ENCODE assay signal across 10 mouse cellular contexts in genomic region chr1:169166041-169166850, GRCm38 (mm10).
DNase-seq lines count a peak whose midpoint lies in the region; ATAC-seq and TF ChIP-seq lines count a peak whose summit lies in the region.
"Had no signal": no experiment of that assay in that cellular context is flagged by ENCODE, and none has a peak within 500 bp of the region (broad histone marks: within the 10 kb centered on the region; RNA-seq: fewer than 3 reads in every experiment).

No protein-coding gene starts in this region.

- no peaks in the 10 kb centered on the region for H3K4me1 ChIP-seq in midbrain, postnatal 0 days (ENCODE audit: insufficient read depth, low read length)

- 89% methylated on average over 5 of the region's 5 CpGs for WGBS in midbrain, postnatal 0 days

- no peak for ATAC-seq in erythroblast, adult 5-6 weeks (replicated peaks; ENCODE audit: low FRiP score, poor library complexity, severe bottlenecking)
- no peak for ATAC-seq in midbrain, postnatal 0 days (ENCODE audit: low FRiP score)
- ATAC-seq: Patski had no signal

- no peak for TF ChIP-seq CTCF in gastrocnemius, adult 2 months (IDR thresholded peaks at IDR 0.05)
- TF ChIP-seq CTCF in midbrain, postnatal 0 days (IDR thresholded peaks at IDR 0.05) = no peak

- intact Hi-C loops in gastrocnemius, adult 2 months (cut with DNase I) = no loop called here
- intact Hi-C loops in left cerebral cortex, postnatal 10 days (cut with DNase I) = no loop called here

- no peak overlapping the region for H3K9ac ChIP-seq in midbrain, postnatal 0 days (replicated peaks; ENCODE audit: low read length, poor library complexity, severe bottlenecking)

- H3K27ac ChIP-seq in gastrocnemius, adult 2 months = no peak overlapping the region
- H3K27ac ChIP-seq in midbrain, postnatal 0 days (ENCODE audit: low read depth, low read length) = no peak overlapping the region

- DNase-seq in gastrocnemius, adult 2 months = peak; percentile 14
- DNase-seq in gastrocnemius, postnatal 10 days = no peak
- DNase-seq in urinary bladder, postnatal 25 days (ENCODE audit: low spot score) = peak; percentile 7
- no peak for DNase-seq in urinary bladder, postnatal 10 days (ENCODE audit: low spot score)
- DNase-seq in kidney, postnatal 25 days = peak; percentile 26 to 32
- no peak for DNase-seq in left cerebral cortex, postnatal 10 days (ENCODE audit: extremely low spot score in 1 of 2, low spot score in 2 of 2)
- no peak for DNase-seq in midbrain, postnatal 0 days (ENCODE audit: low spot score)
- DNase-seq: cerebellum, postnatal 36 days had no signal

- no peak overlapping the region for H3K4me3 ChIP-seq in gastrocnemius, adult 2 months
- no peak overlapping the region for H3K4me3 ChIP-seq in midbrain, postnatal 0 days (ENCODE audit: low read depth, low read length)

- no peak overlapping the region for H3K4me2 ChIP-seq in midbrain, postnatal 0 days (ENCODE audit: low read depth, low read length, poor library complexity, severe bottlenecking)

- H3K36me3 ChIP-seq in midbrain, postnatal 0 days (ENCODE audit: insufficient read depth, low read length) = no peaks in the 10 kb centered on the region

- no peaks in the 10 kb centered on the region for H3K9me3 ChIP-seq in midbrain, postnatal 0 days (ENCODE audit: low read length)

- H3K27me3 ChIP-seq in midbrain, postnatal 0 days (ENCODE audit: insufficient read depth, low read length) = no peaks in the 10 kb centered on the region
- H3K27me3 ChIP-seq: Patski had no signal

Comparison
In these comparisons a context has a peak if more than half of its experiments do, and no peak if none do; other contexts are left out.
1. DNase-seq: peak in gastrocnemius, adult 2 months (single experiment), urinary bladder, postnatal 25 days (single experiment) and kidney, postnatal 25 days (2 of 2); none in gastrocnemius, postnatal 10 days (single experiment), urinary bladder, postnatal 10 days (single experiment), left cerebral cortex, postnatal 10 days (0 of 2) and midbrain, postnatal 0 days (single experiment).